Mouse (Mus musculus) small intestine, adult 2 months (tissue): ENCODE measurements around the gene Rab11fip3.

Experiments used
- CTCF ChIP-seq: fragments of 200-500 bp; IDR thresholded peaks from 2 replicates; pipeline ENCODE4 v1.5.1; 2012; ENCODE audit warnings: low read depth, mild to moderate bottlenecking, control low read depth, inconsistent platforms, low read length, moderate library complexity, mixed read lengths; ENCODE audit not compliant: insufficient replicate concordance, insufficient read length; ENCODE audit errors: extremely low read depth
- POLR2A ChIP-seq: fragments of 200-500 bp; IDR thresholded peaks from 2 replicates; pipeline ENCODE4 v1.6.1; 2012; ENCODE audit warnings: low read depth, mild to moderate bottlenecking, control low read depth, inconsistent platforms, low read length, moderate library complexity

GRCm38 (mm10) chr17:25956201-25956600, 113.2 kb downstream of the Rab11fip3 start:
- TF ChIP-seq CTCF = no peak
- TF ChIP-seq POLR2A = no peak
